Mouse (Mus musculus) neural tube, embryonic 11.5 days (tissue): Measurements from ENCODE around the gene Tmem230. TPM values are rescaled to one million over a fixed set of nuclear protein-coding genes. Genes with fewer than 3 reads are reported as not detected.

Experiments used
- ATAC-seq: fragments of 200-750 bp; cut with Nextera tagmentation; 2 replicates; pipeline ENCODE4 v1.8.0; 2017; ENCODE audit warnings: moderate number of reproducible peaks, mild to moderate bottlenecking, moderate TSS enrichment, moderate library complexity; ENCODE audit not compliant: insufficient read depth, low FRiP score, low TSS enrichment
- DNase-seq: peaks from one replicate; pipeline ENCODE4 v3.0.0-alpha.2; 2015; ENCODE audit warnings: low spot score
- H3K27ac ChIP-seq: fragments of 300-500 bp; sonication (generic); 2 replicates; pipeline ENCODE4 v1.5.1; 2014; ENCODE audit warnings: low read depth, mild to moderate bottlenecking, low read length
- H3K27me3 ChIP-seq: fragments of 300-500 bp; sonication (generic); 2 replicates; pipeline ENCODE4 v1.6.1; 2014; ENCODE audit warnings: mild to moderate bottlenecking, low read length, mixed read lengths; ENCODE audit not compliant: control insufficient read depth, insufficient read depth
- H3K36me3 ChIP-seq: fragments of 300-500 bp; sonication (generic); 2 replicates; pipeline ENCODE4 v1.6.1; 2014; ENCODE audit warnings: mild to moderate bottlenecking, low read length, moderate library complexity, mixed read lengths; ENCODE audit not compliant: control insufficient read depth, insufficient read depth
- H3K4me1 ChIP-seq: fragments of 300-500 bp; sonication (generic); 2 replicates; pipeline ENCODE4 v1.6.1; 2014; ENCODE audit warnings: low read length, mixed read lengths; ENCODE audit not compliant: control insufficient read depth, insufficient read depth
- H3K4me2 ChIP-seq: fragments of 300-500 bp; sonication (generic); 2 replicates; pipeline ENCODE4 v1.6.1; 2014; ENCODE audit warnings: low read depth, mild to moderate bottlenecking, moderate library complexity
- H3K4me3 ChIP-seq: fragments of 300-500 bp; sonication (generic); 2 replicates; pipeline ENCODE4 v1.5.1; 2014; ENCODE audit warnings: low read depth, low read length
- H3K9ac ChIP-seq: fragments of 300-500 bp; sonication (generic); 2 replicates; pipeline ENCODE4 v1.6.1; 2014; ENCODE audit warnings: mild to moderate bottlenecking, low read length
- H3K9me3 ChIP-seq: fragments of 300-500 bp; sonication (generic); 2 replicates; pipeline ENCODE4 v1.6.1; 2016; ENCODE audit warnings: low read length; ENCODE audit not compliant: control insufficient read depth
- WGBS: fragments of 180-500 bp; shearing (Covaris S2); extraction: QIAGEN DNeasy Blood & Tissue Kit; methylation state at CpG from one replicate; pipeline ENCODE4 v1.1.7; 2014; 5-methylcytosine and 5-hydroxymethylcytosine counted together
- polyA plus RNA-seq: library from polyadenylated mRNA; unstranded; fragments of >200 nt; fragmentation: Nextera tagmentation; extraction: Ambion mirVana; gene quantifications from 2 replicates; pipeline ENCODE4 v1.2.1, GENCODE M21; 2014

The Tmem230 gene
- polyA plus RNA-seq, 1 experiment from 2014 or later: 58.8 TPM

DNA sequence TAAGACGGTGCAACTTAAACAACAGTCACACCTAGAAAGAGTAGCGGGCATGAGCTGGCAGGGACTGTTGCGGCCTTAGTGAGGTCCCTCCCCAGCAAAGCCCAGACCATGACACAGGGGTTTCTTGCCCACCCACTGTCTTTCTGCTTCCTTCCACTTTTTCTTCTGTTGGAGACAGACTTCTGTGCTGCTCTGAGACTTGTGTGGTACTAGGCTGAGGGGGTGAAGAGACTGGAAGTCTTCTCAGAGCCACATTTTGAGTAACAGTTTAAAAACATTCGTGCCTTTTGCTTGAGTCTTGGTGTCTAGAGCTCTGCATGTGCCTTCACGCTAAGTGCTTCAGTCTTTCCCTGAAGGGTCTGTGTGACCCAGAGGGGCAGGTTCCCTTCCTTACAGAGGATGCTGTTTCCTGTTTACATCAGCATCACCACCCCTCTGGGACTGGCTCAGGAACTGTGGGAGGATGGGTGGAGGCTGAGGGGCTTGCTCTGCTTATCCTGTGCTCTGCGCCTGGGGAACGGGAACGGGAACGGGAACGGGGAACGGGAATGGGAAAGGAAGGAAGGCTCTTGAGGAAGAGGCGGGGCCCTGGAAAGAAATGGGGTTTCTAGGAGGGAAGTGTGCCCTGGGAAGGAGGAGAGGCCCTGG is 37.0 kb upstream of the Tmem230 start:
- no peak for ATAC-seq
- Histone ChIP-seq H3K36me3 (no peaks in the 10 kb centered on the region), H3K27me3 (no peaks in the 10 kb centered on the region), H3K9ac (no peak overlapping the region), H3K4me3 (no peak overlapping the region), H3K4me2 (no peak overlapping the region), H3K27ac (0 out of 2 replicates have a peak overlapping the region, but pooled peaks have one; percentile 10), H3K9me3 (no peaks in the 10 kb centered on the region), H3K4me1 (peaks cover 15% of the 10 kb centered on the region; the same call in 1 of the 2 replicates)
- DNase-seq: peak; percentile 10
- WGBS: 89% methylated on average over 12 of the region's 12 CpGs

DNA sequence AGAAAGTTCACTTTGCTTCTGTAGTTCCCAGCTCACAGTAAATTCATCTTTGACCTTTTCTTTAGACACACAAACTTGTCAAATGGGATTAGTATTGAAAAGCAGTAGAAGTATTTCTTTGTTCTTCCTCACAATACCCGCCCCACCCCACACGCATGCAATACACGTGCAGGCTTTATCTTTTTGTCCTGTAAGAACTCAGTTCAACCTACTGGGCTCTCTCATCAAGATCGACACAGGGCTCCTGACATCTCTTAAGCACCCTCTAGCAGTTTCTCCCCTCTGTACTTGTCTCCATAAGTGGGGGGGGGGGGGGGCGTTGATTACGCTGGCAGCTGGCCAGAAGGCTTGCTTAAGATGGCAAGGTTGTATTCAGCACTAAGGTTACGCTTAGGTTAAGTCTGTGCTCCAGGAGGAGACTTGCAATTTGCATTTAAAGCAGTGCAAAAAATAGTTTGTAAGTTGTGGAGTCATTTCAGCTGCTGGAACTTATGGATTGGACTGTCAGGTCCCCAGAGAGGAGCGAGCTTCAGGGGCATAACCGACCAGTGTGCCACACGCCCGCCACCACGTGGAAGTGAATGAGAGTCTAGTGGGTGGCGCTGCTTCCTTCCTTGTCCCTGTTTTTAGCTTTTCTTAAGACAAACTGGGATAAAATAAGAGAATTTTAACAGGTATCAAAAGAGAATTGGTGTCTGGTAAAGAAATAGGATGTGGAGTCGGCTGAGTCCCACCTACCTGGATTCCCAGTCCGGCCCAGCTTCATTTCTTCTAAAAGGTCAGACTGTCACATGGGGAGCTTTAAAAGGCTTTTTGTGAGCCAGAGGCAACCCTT is 35.8 kb upstream of the Tmem230 start:
- no peak overlapping the region for H3K27ac ChIP-seq
- DNase-seq (peak; percentile 25), ATAC-seq (no peak)
- no peak overlapping the region for H3K4me2 ChIP-seq
- no peaks in the 10 kb centered on the region for H3K27me3 ChIP-seq
- no peaks in the 10 kb centered on the region for H3K36me3 ChIP-seq
- H3K9ac ChIP-seq: no peak overlapping the region
- H3K4me1 ChIP-seq: peaks cover 15% of the 10 kb centered on the region; the same call in 1 of the 2 replicates
- 77% methylated on average over 15 of the region's 15 CpGs for WGBS
- no peaks in the 10 kb centered on the region for H3K9me3 ChIP-seq
- H3K4me3 ChIP-seq: no peak overlapping the region

- H3K27me3 ChIP-seq: no peaks in the 10 kb centered on the region
- no peak overlapping the region for H3K27ac ChIP-seq
- no peak overlapping the region for H3K9ac ChIP-seq
- no peaks in the 10 kb centered on the region for H3K9me3 ChIP-seq
- peak; percentile 33 for ATAC-seq
- no peaks in the 10 kb centered on the region for H3K36me3 ChIP-seq
- 40% methylated on average over 12 of the region's 12 CpGs for WGBS
- H3K4me3 ChIP-seq: no peak overlapping the region
- no peak overlapping the region for H3K4me2 ChIP-seq
- H3K4me1 ChIP-seq: peaks cover 15% of the 10 kb centered on the region; the same call in 1 of the 2 replicates
- no peak for DNase-seq
These were observed 35.0 kb upstream of the Tmem230 start for GRCm38 (mm10) chr2:132282453-132283174.

GRCm38 (mm10) chr2:132281560-132282452 is 34.2 kb upstream of the Tmem230 start:
- no peaks in the 10 kb centered on the region for H3K36me3 ChIP-seq
- DNase-seq (no peak), ATAC-seq (0 out of 2 replicates have a peak, but pooled peaks have one; percentile 10)
- no peak overlapping the region for H3K9ac ChIP-seq
- H3K4me1 ChIP-seq: peaks cover 15% of the 10 kb centered on the region; the same call in 1 of the 2 replicates
- no peak overlapping the region for H3K4me2 ChIP-seq
- H3K27ac ChIP-seq: no peak overlapping the region
- H3K4me3 ChIP-seq: no peak overlapping the region
- no peaks in the 10 kb centered on the region for H3K27me3 ChIP-seq
- 64% methylated on average over 10 of the region's 10 CpGs for WGBS
- H3K9me3 ChIP-seq: no peaks in the 10 kb centered on the region

GRCm38 (mm10) chr2:132280518-132281120 is 33.0 kb upstream of the Tmem230 start:
- Histone ChIP-seq H3K27ac (no peak overlapping the region), H3K9ac (no peak overlapping the region), H3K4me1 (peaks cover 15% of the 10 kb centered on the region; the same call in 1 of the 2 replicates), H3K36me3 (no peaks in the 10 kb centered on the region), H3K9me3 (no peaks in the 10 kb centered on the region), H3K4me3 (no peak overlapping the region), H3K4me2 (no peak overlapping the region), H3K27me3 (no peaks in the 10 kb centered on the region)
- 92% methylated on average over 10 of the region's 10 CpGs for WGBS
- DNase-seq (no peak), ATAC-seq (no peak)

DNA sequence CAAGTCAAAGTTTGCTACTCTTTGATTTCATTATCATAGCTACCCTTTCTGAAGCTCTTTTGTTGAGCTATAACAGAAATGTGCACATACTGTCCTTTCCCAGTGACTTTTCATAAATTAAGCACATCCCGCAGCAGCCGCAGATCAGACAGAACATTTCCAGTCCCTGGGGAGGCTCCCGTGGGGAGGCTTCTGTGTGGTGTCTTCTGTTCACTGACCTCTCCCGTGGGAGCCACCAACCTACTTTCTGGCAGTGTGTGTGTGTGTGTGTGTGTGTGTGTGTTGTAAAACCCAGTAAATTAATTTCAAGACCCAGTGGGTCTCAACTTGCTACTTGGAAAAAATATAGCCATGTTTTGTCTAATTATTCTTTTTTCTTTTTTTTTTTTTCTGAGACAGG is 32.4 kb upstream of the Tmem230 start:
- Histone ChIP-seq H3K27me3 (no peaks in the 10 kb centered on the region), H3K4me1 (peaks cover 15% of the 10 kb centered on the region; the same call in 1 of the 2 replicates), H3K4me2 (no peak overlapping the region), H3K36me3 (no peaks in the 10 kb centered on the region), H3K9me3 (no peaks in the 10 kb centered on the region), H3K9ac (no peak overlapping the region), H3K27ac (no peak overlapping the region), H3K4me3 (no peak overlapping the region)
- 75% methylated on average over 4 of the region's 4 CpGs for WGBS
- DNase-seq: no peak
- ATAC-seq: no peak

- H3K9ac ChIP-seq: no peak overlapping the region
- no peak overlapping the region for H3K4me2 ChIP-seq
- H3K36me3 ChIP-seq: no peaks in the 10 kb centered on the region
- no peaks in the 10 kb centered on the region for H3K9me3 ChIP-seq
- peaks cover 15% of the 10 kb centered on the region; the same call in 1 of the 2 replicates for H3K4me1 ChIP-seq
- ATAC-seq: no peak
- H3K27ac ChIP-seq: no peak overlapping the region
- no peak overlapping the region for H3K4me3 ChIP-seq
- DNase-seq: no peak
- no peaks in the 10 kb centered on the region for H3K27me3 ChIP-seq
- WGBS: 84% methylated on average over 3 of the region's 3 CpGs
These were observed 31.8 kb upstream of the Tmem230 start for GRCm38 (mm10) chr2:132279336-132279882.
